Mouse (Mus musculus) stomach, postnatal 0 days (tissue): ENCODE measurements around the gene Stk11. TPM values are rescaled to one million over a fixed set of nuclear protein-coding genes. Genes with fewer than 3 reads are reported as not detected.
A peak's percentile ranks its signal among the peaks of the same experiment; 100 is the strongest.

Source experiments
- ATAC-seq: fragments of 200-750 bp; cut with Nextera tagmentation; 2 replicates; pipeline ENCODE4 v1.8.0; 2017; ENCODE audit not compliant: low FRiP score, low TSS enrichment
- DNase-seq: peaks from one replicate; pipeline ENCODE4 v3.0.0-alpha.2; 2016; ENCODE audit warnings: low spot score
- H3K27ac ChIP-seq: fragments of 300-500 bp; sonication (generic); replicated peaks from 2 replicates; pipeline ENCODE4 v1.5.1; 2014; ENCODE audit warnings: mild to moderate bottlenecking, control low read depth
- H3K27me3 ChIP-seq: fragments of 300-500 bp; sonication (generic); 2 replicates; pipeline ENCODE4 v1.6.1; 2014; ENCODE audit warnings: low read length; ENCODE audit not compliant: control insufficient read depth, insufficient read depth
- H3K36me3 ChIP-seq: fragments of 300-500 bp; sonication (generic); 2 replicates; pipeline ENCODE4 v1.6.1; 2014; ENCODE audit warnings: low read length, mixed read lengths; ENCODE audit not compliant: control insufficient read depth, insufficient read depth
- H3K4me1 ChIP-seq: fragments of 300-500 bp; sonication (generic); replicated peaks from 2 replicates; pipeline ENCODE4 v1.6.1; 2014; ENCODE audit warnings: antibody characterized with exemption; ENCODE audit not compliant: control insufficient read depth, insufficient read depth
- H3K4me2 ChIP-seq: fragments of 300-500 bp; sonication (generic); replicated peaks from 2 replicates; pipeline ENCODE4 v1.6.1; 2014; ENCODE audit warnings: low read depth, mild to moderate bottlenecking, control low read depth, moderate library complexity
- H3K4me3 ChIP-seq: fragments of 300-500 bp; sonication (generic); 2 replicates; pipeline ENCODE4 v1.5.1; 2014; ENCODE audit warnings: low read depth, low read length, control low read depth
- H3K9ac ChIP-seq: fragments of 300-500 bp; sonication (generic); 2 replicates; pipeline ENCODE4 v1.6.1; 2014; ENCODE audit warnings: mild to moderate bottlenecking, low read length, control low read depth, mixed read lengths
- H3K9me3 ChIP-seq: fragments of 300-500 bp; sonication (generic); 2 replicates; pipeline ENCODE4 v1.6.1; 2016; ENCODE audit warnings: low read length; ENCODE audit not compliant: control insufficient read depth
- CTCF ChIP-seq: IDR thresholded peaks from 2 replicates; pipeline ENCODE4 v1.5.1; 2016; ENCODE audit warnings: antibody characterized with exemption, low read depth, mild to moderate bottlenecking, moderate library complexity
- EP300 ChIP-seq: optimal IDR thresholded peaks from 2 replicates; pipeline ENCODE3; 2016; ENCODE audit warnings: antibody characterized with exemption
- WGBS: fragments of 180-500 bp; shearing (Covaris S2); extraction: QIAGEN DNeasy Blood & Tissue Kit; methylation state at CpG from one replicate; pipeline ENCODE4 v1.1.7; 2014; 5-methylcytosine and 5-hydroxymethylcytosine counted together
- polyA plus RNA-seq: library from polyadenylated mRNA; unstranded; fragments of >200 nt; fragmentation: Nextera tagmentation; extraction: Ambion mirVana; gene quantifications from 2 replicates; pipeline ENCODE4 v1.2.1, GENCODE M21; 2015

Stk11 gene
- polyA plus RNA-seq, 1 experiment from 2014 or later, result 10.3 TPM

DNA sequence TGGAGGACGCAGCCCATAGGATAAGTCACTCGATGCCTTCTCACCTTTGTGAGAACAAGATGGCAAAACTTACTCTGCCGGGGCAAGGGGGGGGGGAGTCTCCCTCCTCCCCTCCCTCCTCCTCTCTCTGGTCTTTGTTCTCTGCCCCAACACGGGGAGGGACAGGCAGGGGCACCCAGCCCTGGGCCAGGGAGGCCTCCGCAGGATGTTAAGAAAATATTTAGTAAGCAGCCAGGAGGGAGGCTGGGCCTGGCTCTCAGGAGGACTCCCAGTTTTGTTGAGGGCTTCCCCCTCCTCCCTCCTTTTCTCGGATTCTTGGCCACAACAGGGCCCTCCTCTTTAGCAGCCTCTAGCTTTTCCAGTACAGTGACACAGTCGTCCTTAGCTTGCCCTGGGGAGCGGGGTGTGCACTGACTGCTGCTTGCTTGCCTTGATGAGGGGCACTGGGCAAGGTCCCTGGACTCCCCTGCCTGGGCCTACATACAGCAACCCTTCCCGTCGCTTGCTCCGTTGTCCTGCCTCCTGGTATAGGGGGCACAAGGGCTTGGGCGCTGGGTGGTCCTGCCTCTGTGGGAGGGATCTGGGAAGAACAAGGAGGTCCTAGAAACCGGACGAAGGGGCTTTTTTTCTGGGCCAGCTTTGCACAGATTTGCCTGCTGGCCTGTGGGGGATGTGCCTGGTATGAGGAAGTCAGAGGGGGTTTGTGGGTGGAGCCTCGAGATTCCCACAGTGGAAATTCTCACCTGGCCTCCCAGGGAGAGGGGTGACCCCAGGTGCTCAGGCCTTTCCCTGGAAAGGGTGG lies 36.7 kb downstream of the Stk11 start:
- 3% methylated on average over 15 of the region's 15 CpGs for WGBS
- 0 out of 2 replicates have a peak, but pooled peaks have one; percentile 0 for ATAC-seq
- peaks cover 22% of the 10 kb centered on the region for H3K4me1 ChIP-seq

GRCm38 (mm10) chr10:80152873-80153260 lies 37.3 kb downstream of the Stk11 start:
- peak overlapping the region; percentile 99 for H3K27ac ChIP-seq
- H3K36me3 ChIP-seq, result peaks cover 36% of the 10 kb centered on the region
- H3K9ac ChIP-seq, result peak overlapping the region; percentile 93
- H3K4me3 ChIP-seq, result peak overlapping the region; percentile 93
- H3K4me1 ChIP-seq, result peaks cover 22% of the 10 kb centered on the region
- H3K9me3 ChIP-seq, result no peaks in the 10 kb centered on the region
- no peaks in the 10 kb centered on the region for H3K27me3 ChIP-seq
- peak overlapping the region; percentile 92 for H3K4me2 ChIP-seq
- 13% methylated on average over 3 of the region's 3 CpGs for WGBS
- peak; percentile 80 for DNase-seq
- ATAC-seq, result no peak
- TF ChIP-seq EP300, result no peak
- no peak for TF ChIP-seq CTCF

More for the DNA sequence above, 36.7 kb downstream of the Stk11 start:
- peak overlapping the region; percentile 99 for H3K27ac ChIP-seq
- peak overlapping the region; percentile 92 for H3K4me2 ChIP-seq
- peak; percentile 76 for DNase-seq
- peak overlapping the region; percentile 93 for H3K4me3 ChIP-seq
- TF ChIP-seq EP300 (no peak), CTCF (0 out of 2 replicates have a peak, but pooled peaks have one; percentile 6)
- H3K9me3 ChIP-seq, result no peaks in the 10 kb centered on the region
- H3K9ac ChIP-seq, result peak overlapping the region; percentile 93
- no peaks in the 10 kb centered on the region for H3K27me3 ChIP-seq
- H3K36me3 ChIP-seq, result peaks cover 35% of the 10 kb centered on the region

DNA sequence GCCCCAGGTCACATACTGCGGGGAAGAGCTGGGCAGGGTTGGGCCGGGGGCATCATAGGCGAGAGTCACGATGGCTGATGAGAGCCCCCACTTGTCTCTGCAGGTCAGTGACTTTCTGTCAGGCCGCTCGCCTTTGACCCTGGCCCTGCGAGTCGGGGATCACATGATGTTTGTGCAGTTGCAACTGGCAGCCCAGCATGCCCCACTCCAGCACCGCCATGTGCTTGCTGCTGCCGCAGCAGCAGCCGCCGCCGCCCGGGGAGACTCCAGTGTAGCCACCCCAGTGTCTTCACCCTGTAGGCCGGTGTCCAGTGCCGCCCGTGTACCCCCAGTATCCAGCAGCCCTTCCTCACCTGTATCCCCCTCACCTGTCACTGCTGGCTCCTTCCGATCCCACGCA lies 38.1 kb downstream of the Stk11 start:
- H3K4me3 ChIP-seq, result no peak overlapping the region
- H3K9ac ChIP-seq, result peak overlapping the region; percentile 93; the same call in 1 of the 2 replicates
- peak overlapping the region; percentile 99 for H3K27ac ChIP-seq
- ATAC-seq (no peak), DNase-seq (no peak)
- whole genome bisulfite sequencing, result 68% methylated on average over 19 of the region's 19 CpGs
- H3K4me2 ChIP-seq, result peak overlapping the region; percentile 92
- no peaks in the 10 kb centered on the region for H3K9me3 ChIP-seq
- TF ChIP-seq EP300 (no peak), CTCF (no peak)
- H3K36me3 ChIP-seq, result peaks cover 36% of the 10 kb centered on the region
- no peaks in the 10 kb centered on the region for H3K27me3 ChIP-seq
- H3K4me1 ChIP-seq, result peaks cover 22% of the 10 kb centered on the region

- Histone ChIP-seq H3K4me2 (no peak overlapping the region), H3K9me3 (no peaks in the 10 kb centered on the region), H3K36me3 (peaks cover 36% of the 10 kb centered on the region), H3K9ac (no peak overlapping the region), H3K27me3 (no peaks in the 10 kb centered on the region), H3K4me1 (peaks cover 27% of the 10 kb centered on the region), H3K4me3 (no peak overlapping the region), H3K27ac (peak overlapping the region; percentile 35; the same call in 1 of the 2 replicates)
- no peak for DNase-seq
- TF ChIP-seq CTCF, result no peak
- no peak for TF ChIP-seq EP300
- ATAC-seq, result no peak
- WGBS, result 85% methylated on average over 7 of the region's 7 CpGs
Measured at GRCm38 (mm10) chr10:80154384-80154783, 38.8 kb downstream of the Stk11 start.

- H3K4me2 ChIP-seq, result no peak overlapping the region
- TF ChIP-seq EP300, result no peak
- no peak for TF ChIP-seq CTCF
- H3K27ac ChIP-seq, result peak overlapping the region; percentile 58
- no peaks in the 10 kb centered on the region for H3K27me3 ChIP-seq
- H3K9me3 ChIP-seq, result no peaks in the 10 kb centered on the region
- peaks cover 29% of the 10 kb centered on the region for H3K4me1 ChIP-seq
- ATAC-seq (no peak), DNase-seq (no peak)
- H3K4me3 ChIP-seq, result no peak overlapping the region
- 77% methylated on average over 1 of the region's 1 CpGs for WGBS
- peaks cover 36% of the 10 kb centered on the region for H3K36me3 ChIP-seq
- H3K9ac ChIP-seq, result no peak overlapping the region
Measured at GRCm38 (mm10) chr10:80155277-80155676, 39.7 kb downstream of the Stk11 start.
